Comparison of ENCODE assay signal across 8 mouse cellular contexts in the genomic region with DNA sequence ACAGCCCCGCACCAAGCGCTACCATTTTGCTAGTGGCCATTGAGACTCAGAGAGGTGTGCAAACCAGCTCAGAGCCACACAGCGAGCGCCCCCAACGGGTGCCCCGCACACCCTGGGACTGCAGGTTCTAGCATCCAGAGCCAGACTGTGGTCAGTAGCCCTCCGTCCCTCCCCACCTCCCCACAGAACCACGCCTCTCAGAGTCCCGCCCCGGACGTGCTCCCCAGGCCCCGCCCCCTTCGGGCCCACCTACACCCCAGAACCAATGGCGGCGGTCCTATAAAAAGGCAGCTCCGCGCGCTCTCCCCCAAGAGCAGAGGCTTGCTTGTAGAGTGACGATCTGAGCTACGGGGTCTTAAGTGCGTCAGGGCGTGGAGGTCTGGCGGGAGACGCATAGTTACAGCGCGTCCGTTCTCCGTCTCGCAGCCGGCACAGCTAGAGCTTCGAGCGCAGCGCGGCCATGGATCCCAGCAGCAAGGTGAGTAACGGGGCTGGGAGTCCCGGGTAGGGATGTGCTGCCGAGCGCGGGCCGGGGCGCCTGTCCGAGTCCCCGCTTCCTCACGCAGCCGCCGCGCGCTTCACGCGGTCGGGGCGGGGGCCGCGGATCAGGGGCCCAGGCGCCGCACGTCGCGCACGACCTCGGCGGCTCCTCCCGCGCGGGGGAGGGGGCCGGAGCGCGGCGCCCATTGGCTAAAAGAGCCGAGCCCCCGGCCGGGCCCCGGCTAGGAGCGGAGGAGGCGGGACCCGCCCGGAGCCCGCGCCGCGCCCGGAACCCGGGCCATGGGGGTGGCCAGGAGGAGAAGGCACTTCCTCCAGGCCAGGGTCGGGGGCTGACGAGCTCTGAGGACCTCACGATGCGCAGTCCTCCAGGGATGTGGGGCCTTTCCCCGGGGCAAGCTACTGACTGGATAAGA. TPM values are rescaled to one million over a fixed set of nuclear protein-coding genes. Genes with fewer than 3 reads are reported as not detected.
DNase-seq lines count a peak whose midpoint lies in the region; ATAC-seq lines count a peak whose summit lies in the region.

TSS of gene Slc2a1 (plus strand) at position 217 of the 914 bp plus-strand sequence.

- under 1% methylated on average over 85 of the region's 88 CpGs for WGBS in hindbrain, embryonic 15.5 days

- DNase-seq in NIH3T3 (ENCODE audit: low read depth): peak; percentile 99
- peak; percentile 95 for DNase-seq in cerebellum, adult 9-11 months
- peak; percentile 83 to 86 for DNase-seq in frontal cortex, postnatal 36 days (ENCODE audit: low spot score in 2 of 2)
- DNase-seq in left cerebral cortex, adult 11 months (ENCODE audit: low spot score): peak; percentile 87
- DNase-seq in lung, postnatal 4 days: peak; percentile 92 to 93
- DNase-seq in retina, postnatal 7 days (ENCODE audit: low read depth, low spot score): peak; percentile 91
- DNase-seq in urinary bladder, adult 2 months (ENCODE audit: low spot score): peak; percentile 84

- H3K9me3 ChIP-seq in hindbrain, embryonic 15.5 days: no peaks in the 10 kb centered on the region

- no peaks in the 10 kb centered on the region for H3K27me3 ChIP-seq in hindbrain, embryonic 15.5 days

- peaks cover 46% of the 10 kb centered on the region for H3K4me1 ChIP-seq in hindbrain, embryonic 15.5 days (replicated peaks)

- peak within 1 kb of the TSS; percentile 84 for H3K4me2 ChIP-seq in hindbrain, embryonic 15.5 days

- H3K9ac ChIP-seq in hindbrain, embryonic 15.5 days: peak within 1 kb of the TSS; percentile 80

- H3K27ac ChIP-seq in hindbrain, embryonic 15.5 days (replicated peaks): peak within 1 kb of the TSS; percentile 92

- H3K36me3 ChIP-seq in hindbrain, embryonic 15.5 days: no peaks in the 10 kb centered on the region

- H3K4me3 ChIP-seq in hindbrain, embryonic 15.5 days: peak within 1 kb of the TSS; percentile 92

- peak; percentile 91 for ATAC-seq in hindbrain, embryonic 15.5 days (ENCODE audit: low FRiP score, low read depth)

RNA-seq across cellular contexts. Expression of gene Slc2a1, which starts in this region (rescaled TPM):
- polyA plus RNA-seq in hindbrain, embryonic 15.5 days (2015; fragmentation: Nextera tagmentation; extraction: Ambion mirVana): 89.6 and 90.3 TPM in 2 replicates
- 36.2 and 38.7 TPM in 2 replicates for polyA plus RNA-seq in urinary bladder, adult 2 months (2012; rRNA removed)

Comparison
In these comparisons a context has a peak if more than half of its experiments do, and no peak if none do; other contexts are left out.
1. Peak in every context shown above with its lines: DNase-seq, ATAC-seq, H3K4me3 ChIP-seq and H3K27ac ChIP-seq.